Mouse (Mus musculus) ovary, postnatal 36 days (tissue): ENCODE measurements around the gene Nfkbib.

Source experiments
- DNase-seq: peaks from one replicate; pipeline ENCODE4 v3.0.0; 2022; ENCODE audit warnings: low spot score, mixed read lengths

The Nfkbib gene

DNA sequence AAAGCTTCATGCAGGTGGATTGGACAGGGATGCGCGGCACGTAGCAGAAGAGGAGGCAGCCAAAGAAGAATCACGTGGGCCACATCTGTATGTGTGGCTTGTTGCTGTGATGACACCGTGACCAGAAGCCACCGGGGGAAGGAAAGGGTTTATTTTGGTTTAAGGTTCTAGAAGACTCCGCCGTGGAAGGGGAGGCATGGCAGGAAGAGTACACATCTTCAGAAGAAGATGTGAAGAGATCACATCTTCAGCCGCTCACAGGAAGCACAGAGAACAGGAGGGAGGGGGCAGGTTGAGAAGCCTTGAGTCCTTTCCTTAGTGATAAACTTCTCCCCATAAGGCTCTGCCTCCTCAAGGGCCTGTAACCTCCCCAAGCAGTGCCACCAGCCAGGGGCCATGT lies 32.7 kb upstream of the Nfkbib start:
- no peak for DNase-seq

DNA sequence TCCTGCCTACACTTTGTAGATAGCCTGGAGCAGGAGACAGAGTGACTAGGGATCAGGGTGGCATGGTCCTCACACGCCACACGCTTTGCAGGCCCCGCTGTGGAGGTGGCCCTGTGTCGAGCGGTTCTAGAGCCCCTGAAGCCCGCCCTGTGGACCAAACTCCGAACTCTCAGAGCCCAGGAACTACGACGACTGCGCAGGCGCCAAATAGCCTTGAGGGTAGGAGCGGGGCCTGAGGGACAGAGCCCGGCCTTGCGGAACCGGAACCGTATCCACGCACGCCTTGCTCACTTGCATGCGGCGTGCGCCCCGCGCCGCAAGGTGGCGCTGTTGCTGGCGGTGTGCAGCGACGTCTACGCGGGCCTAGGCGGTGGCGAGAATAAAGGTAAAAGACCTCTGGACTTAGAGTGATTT lies 29.3 kb upstream of the Nfkbib start:
- DNase-seq: peak; percentile 85

DNA sequence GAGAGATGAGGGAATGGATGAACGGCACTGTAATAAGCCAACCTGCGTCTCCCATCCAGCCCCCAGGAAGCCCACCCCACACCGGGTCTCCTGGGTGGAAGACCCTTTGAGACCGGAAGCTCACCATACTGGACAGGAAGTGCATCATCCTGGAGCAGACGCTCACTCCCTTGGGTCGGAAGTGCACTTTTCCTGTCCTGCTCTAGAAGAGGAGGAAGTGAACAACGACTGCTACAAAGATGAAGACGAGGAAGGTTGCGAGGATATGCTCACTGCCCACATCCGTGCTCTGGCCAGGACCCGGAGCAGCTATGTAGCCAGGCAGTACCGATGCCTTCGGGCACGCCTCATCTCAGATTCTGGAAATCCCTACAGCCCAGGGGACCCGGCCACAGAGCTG lies 28.5 kb upstream of the Nfkbib start:
- no peak for DNase-seq

DNA sequence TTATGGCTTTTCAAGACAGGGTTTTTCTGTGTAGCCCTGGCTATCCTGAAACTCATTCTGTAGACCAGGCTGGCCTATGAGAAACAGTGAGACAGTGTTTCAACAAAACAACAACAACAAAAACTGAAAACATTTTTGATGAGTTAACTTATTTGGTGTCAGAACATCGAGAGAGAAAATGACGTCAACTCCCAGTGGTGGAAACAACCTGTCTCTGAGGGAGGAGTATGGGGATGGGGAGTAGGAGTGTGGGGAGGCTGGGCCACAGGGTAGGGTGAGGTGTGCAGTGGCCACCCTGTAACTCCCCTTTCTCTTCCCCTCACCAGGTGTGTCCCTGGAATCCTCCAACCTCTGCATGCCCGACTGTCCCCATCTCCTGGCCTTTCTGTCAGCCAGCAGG lies 27.2 kb upstream of the Nfkbib start:
- no peak for DNase-seq

DNA sequence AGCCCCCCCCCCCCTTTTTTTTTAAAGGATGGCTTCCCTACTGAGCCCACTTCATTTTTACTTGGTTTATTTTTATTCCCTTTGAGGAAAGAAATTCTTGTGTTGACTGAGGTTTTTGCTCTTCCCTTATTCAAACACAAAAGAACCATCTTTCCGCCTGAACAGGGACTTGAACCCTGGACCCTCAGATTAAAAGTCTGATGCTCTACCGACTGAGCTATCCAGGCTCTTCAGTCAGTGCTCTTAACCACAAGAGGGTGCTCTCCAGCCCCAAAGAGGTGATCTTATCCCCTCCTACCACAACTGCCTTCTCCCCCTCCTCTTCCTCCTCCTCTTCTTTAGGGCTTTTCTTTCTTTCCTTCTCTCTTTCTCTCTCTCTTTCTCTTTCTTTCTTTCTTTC lies 26.5 kb upstream of the Nfkbib start:
- DNase-seq: no peak

DNA sequence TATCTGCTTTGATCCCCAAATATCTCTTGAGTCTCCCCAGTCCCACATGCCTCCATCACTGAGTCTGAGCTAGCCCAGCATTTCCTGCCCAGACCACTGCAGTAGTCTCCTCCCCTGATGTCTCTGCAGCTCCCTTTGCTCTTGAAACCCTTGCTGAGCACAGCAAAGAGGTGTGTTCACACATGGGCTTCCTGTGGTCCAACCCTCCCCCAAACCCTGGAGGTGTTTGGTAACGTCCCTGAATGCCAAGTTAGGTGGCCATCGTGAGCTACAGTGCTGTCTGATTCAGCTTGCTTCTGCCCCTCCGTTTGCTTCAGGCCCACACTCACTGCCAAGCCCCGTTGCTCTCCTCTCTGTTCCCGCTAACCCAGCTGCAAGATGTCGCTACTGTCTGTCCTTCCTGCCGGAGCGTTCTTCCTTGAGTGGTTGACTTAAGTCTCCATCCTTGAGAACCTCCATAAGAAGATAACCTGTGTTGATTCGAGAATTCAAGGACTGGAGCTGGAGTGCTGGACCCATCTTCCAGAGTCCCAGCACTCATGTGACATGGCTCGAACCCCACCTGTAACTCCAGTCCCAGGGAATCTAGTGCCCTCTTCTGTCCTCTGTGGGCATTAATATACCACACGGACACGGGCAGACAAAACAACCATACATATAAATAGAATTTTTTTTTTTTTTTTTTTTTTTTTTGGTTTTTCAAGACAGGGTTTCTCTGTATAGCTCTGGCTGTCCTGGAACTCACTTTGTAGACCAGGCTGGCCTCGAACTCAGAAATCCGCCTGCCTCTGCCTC lies 25.3 kb upstream of the Nfkbib start:
- no peak for DNase-seq

DNA sequence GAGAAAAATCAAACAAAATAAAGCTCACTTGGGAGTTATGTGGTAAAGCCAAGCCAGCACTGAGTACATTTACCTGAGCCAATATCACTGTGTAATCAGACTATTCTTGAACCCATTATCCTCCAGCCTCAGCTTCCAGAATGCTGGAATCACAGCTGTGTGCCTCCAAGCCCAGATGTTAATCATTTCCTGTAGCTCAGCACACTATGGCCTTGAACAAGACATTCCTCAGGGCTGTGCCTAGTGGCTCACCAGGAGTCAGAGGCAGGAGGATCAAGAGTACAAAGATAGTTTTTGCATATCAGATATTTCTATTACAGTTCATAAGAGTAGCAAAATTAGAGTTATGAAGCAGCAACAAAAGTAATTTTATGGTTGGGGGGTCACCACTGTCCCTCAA lies 24.4 kb upstream of the Nfkbib start:
- no peak for DNase-seq

DNA sequence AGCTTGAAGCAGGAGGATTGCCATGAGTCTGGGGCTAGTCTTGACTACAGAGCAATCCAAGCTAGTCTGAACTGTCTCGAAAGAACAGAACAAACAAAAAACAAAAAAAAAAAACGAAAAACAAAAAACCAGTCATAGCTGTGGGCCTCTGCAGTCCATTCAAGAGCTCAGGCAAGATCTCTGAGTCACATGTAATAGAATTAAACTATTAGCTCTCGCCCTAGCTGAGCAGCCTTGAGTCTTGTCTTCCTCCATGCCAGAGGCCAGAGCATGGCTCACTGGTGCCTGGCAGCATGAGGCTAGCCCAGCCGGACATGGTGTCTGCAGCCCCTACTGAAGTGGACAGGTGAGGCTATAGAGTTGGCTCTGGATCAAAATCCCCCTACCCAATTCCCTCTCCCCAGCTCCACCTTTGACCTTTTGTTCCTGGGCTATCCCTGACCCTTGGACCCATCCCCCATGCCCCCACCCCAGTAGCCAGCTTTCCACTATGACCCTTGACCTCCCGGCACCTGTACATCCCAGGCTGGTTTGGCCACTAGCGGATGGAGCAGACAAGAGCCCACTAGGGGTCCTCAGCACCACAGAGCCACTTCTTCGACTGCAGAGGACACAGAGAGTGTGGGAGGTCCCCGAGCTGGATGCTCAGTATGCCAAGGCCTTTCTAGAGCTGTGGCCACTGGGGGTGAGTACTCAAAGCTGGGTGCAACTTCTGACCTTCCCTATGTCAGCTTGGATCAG lies 22.9 kb upstream of the Nfkbib start:
- no peak for DNase-seq

DNA sequence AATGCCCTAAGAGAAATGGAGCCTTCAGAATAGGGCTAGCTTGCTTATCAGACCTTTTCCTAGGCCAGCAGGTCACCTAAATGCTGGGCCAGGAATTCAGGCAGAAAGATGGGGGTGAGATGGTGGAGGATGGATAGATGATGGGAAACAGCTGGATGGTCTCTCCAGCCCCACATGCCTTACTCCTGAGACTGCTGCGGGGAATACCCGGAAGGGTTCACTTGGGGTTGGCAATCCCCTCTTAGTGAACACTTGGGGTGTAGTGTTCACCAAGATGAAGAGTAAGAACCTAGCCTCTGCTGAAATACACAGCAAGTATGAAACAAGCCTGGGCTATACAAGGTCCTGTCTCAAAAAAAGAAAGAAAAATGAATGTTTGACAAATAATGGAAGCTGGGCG lies 21.9 kb upstream of the Nfkbib start:
- DNase-seq: no peak

DNA sequence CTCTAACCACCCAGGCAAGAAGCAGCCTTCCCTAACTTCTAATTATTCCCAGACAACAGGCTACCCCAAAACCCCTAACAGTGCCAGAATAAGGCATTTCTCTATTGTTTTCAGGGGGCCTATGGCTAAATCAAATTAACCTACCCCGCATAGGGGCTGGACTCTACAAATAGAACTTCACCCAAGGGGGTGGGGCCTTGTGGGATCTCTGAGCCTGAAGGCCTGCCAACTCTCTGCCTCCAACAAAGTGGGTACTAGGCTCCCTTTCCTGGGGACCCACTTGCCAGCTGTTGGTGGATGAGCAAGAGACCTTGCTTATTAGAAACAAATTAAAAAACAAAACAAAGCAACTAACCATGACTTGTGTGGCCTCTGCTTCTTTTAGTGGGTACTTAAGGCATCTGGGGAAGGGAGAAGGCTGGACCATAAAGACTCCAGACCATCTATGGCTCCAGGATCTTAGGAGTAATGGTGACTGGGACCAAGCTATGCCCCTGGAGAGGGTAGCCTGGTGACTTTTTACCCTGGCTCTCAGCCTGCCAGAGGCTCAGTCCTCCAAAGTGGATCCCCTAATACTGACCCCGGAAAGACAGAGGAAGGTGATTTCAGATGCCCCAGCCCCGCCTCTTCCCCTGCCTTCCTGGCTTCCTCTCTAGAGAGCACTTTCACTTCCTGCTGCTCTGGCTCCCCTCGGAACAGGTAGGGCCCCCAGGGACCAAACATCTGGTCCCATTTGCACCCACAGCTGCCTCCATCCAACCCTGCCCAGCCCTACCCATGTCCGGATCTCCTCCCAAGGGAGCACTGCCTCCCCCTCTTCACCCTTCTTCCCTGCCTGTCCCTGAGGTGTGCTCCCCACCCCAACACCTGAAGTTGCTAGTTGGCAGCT lies 21.2 kb upstream of the Nfkbib start, which contains the start of gene Rinl:
TSS of gene Rinl (plus strand) at position 663 of the 889 bp plus-strand sequence.
- no peak for DNase-seq

DNA sequence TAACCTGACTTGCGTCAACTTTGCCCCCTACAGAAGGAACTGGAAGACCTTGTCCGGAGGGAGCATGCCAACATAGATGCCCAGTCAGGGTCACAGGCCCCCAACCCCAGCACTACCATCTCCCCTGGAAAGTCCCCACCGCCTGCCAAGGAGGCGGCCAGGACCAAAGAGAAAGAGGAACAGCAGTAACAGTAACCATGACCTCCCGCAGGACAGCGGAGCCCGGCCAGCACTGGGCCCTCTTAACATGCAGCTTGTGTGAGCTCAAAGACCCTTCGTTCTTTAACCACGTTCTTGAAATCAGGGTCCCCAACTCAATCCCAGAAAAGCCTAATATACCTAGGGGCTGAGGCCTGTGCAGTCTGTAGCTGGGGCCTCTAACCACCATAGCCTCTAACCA lies 20.6 kb upstream of the Nfkbib start:
- no peak for DNase-seq

DNA sequence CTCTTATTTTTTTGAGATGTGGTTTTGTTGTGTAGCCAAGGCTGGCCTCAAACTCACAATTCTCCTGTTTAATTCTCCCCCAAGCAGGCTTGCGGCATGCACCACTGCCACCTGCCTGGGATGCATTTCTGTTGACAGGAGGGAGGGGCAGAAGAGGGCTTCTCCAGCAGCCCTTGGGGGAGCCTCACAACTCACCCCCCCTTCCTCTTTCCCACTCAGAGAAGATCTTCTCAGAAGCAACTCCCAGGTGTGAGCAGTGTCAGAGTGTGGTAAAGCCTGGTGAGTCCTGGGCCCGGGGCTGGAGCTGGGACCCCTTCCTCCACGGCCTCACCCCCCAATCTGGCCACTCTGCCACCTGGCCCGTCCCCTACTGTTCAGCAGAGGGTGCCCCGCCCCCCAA lies 17.8 kb upstream of the Nfkbib start:
- no peak for DNase-seq

DNA sequence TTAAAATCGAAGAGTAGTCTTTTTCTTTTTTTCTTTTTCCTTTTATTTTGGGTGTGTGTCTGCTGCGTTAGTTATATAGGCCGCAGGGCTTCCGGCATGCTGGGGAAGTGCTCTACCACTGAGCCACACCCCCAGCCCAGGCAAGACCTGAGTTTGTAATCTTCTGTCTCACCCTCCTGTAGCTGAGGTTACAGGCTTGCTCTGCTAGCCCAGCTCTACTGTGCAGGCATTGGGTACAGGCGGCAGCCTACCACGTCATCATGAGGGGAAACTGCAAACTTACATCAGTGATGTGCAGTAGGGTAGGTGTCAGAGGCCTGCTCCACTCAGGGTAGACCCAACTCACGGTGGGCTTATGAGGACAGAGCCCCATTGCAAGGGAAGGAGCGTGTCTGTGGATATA lies 13.9 kb upstream of the Nfkbib start:
- DNase-seq: no peak

DNA sequence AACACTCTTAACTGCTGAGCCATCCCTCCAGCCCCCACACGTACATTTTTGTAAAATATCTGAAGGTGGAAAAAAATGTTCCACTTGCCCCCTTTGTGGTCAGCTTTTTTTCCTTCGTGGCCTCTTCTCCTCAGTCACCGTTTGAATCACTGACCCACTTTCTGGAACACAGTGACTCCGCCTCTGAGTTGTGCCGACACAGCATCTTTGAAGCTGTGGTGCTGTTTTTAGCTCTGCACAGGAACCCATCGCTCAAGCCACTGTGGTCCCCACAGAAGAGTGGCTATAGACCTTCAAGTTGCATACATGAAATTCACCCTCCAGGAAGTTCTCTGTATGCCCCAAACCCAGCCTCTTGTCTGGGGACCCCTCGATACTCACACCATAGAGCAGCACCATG lies 13.5 kb upstream of the Nfkbib start:
- no peak for DNase-seq

DNA sequence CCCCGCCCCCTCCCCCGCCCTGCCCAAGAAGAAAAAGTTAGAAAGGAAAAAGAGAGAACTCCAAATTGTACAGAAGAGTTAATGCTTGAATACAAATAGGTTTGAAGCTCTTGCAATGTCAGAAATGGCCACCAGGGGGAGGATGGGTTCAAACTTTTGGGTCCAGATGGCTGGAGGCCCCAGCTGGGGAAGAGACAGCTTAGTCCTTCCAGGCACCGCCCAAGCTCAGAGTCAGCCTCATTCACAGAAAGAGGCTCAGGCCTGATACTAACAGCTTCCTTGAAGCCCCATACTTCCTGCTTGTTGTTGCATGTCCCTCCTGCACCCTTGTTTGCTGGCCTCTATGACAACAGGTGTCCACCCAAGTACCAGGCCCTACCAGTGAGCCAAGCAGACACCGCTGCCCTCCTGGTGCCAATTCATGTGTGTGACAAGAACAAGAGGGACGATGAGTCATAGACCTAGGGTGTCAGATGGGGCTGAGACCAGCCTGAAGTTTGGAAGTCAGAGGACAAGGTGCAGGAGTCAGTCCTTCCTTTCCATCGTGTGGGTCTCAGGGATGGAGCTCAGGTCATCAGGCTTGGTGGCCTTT lies 12.9 kb upstream of the Nfkbib start:
- peak; percentile 74 for DNase-seq

DNA sequence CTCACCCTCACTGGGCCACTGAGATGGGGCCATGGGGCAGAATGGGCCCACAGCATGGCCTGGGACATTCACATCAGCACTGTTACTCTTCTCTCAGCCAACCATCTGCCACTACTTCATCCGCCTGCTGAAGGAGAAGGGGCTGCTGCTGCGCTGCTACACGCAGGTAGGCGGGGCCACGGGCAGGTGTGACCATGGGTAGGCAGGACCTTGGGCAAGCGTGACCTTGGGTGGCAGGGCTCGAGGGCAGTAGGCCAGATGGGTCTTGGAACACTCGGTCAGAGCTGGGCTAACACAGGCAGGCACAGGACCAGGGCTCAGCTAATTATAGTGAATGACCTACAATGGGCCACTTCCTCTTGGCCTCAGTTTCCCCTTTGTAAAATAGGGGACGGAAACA lies 11.5 kb upstream of the Nfkbib start:
- no peak for DNase-seq

DNA sequence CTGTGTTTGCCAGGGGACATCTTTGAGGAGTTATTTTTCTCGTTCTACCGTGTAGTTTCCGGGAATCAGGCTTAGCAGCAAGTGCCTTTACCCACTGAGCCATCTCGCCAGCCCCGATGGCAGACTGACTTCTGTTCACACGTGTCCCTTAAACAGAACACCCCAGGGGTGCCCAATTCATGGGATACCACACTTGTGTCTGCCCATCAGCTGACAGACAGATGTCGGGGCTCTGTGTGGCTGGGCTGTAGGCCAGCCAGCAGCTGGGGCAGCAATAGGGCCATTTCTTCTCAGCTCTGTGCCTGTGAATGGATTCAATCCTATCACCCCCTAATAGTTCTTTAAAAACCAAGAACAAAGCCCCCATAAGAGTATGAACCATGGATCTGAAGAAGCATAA lies 7.8 kb upstream of the Nfkbib start:
- DNase-seq: no peak

DNA sequence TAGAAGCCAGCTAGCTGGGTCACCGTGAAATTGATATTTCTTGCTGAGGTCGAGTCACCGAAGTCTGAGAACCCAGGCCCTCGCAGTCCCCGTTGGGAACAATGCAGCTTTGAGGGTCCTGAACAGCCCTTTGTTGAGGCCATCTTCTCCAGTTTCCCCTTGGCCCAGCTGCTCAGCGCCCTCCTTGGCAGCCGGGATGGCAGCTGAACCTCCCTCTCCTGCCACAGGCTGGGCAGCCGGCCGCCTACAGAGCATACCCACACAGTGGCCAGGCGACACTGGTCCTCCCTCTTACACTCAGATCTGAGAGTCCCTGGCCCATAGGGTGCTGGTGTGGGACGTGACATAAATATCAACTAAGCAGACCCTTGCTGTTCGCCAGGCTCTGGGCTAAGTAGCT lies 6.9 kb upstream of the Nfkbib start:
- DNase-seq: no peak

DNA sequence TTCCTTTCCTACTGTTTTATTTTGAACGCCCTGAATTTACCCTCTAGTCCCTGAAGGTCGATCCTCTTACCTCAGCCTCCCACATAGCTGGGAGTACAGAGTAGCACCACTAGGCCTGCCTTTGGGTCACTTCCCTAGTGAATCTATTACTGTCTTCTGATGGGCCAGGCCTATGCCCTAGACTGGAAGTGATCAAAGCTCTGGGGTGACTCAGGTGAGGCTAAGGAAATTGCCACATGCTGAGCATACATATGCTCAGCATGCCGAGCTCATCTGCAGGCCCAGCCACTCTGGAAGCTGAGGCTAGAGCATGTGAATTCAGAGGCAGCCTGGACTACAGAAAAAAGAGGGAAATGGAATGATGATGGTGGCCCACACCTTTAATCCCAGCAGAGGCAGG lies 5.9 kb upstream of the Nfkbib start:
- no peak for DNase-seq

DNA sequence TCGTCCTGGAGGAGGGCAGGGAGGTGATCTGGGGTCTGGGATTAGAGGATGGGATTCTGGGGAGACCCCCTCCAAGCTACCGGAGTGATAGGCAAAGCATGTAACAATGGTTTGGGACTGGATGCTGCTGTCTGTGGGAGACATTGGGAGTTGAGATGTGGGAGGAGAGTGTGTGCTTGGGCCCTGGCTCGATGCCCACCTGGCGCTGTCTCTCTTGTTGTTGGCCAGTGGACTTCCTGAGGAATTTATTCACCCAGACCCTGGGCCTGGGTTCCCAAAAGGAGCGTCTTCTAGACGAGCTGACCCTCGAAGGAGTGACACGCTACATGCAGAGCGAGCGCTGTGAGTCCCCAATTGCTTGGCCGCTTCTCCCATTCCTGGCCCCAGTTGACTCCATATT lies 4.6 kb upstream of the Nfkbib start:
- DNase-seq: peak; percentile 25

DNA sequence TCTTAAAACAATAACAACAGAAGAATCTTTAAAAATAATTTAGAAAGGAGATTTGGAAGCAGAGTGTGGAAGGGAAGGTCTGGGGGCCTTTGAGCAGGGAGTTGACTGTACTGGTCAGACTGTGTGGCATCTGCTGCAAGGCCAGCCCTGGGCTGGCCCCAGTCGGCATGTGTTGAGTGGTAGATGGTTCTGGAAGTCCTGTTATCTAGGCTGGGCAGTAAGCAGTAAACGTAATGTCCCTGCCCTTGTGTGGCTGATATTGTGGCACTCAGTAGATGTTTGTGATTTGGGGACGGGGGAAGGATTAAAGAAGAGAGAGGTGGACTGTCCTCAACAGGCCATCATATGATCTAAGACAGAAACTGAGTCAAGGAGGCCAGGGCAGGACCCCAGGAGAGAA lies 3.0 kb upstream of the Nfkbib start:
- DNase-seq: no peak

DNA sequence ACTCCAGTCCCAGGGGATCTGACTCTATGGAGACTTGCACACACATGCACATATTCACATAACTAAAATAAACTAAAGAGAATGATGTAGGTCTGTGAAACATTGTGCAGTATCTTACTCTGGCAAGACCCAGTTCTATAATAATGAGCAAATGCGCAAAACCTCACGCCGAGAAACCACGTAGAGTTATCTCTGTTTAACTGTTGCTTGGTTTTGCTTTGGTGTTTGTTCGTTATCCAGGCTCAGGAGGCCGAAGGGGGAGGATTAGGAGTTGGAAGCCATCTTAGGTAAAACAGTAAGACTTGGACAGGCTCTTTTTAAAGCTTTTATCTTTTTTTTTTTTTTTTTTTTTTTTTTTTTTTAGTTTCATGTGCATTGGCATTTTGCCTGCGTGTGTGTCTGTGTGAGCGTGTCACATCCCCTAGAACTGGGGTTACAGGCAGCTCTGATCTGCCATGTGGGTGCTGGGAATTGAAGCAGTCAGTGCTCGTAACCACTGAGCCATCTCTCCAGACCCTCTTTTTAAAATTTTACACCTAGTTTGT lies 2.2 kb upstream of the Nfkbib start:
- no peak for DNase-seq
